Mouse (Mus musculus): ENCODE results near the gene Olfr1062.
A peak's percentile ranks its signal among the peaks of the same experiment; 100 is the strongest.
"Not testable (repeated sequence)": the region's sequence is repeated elsewhere in the genome, so short reads cannot be mapped to it uniquely, and the experiment has no call there.

The Olfr1062 gene

GRCm38 (mm10) chr2:86426649-86427048, at the start of gene Olfr1062:
Gene Olfr1062, minus strand, starts transcription at chr2:86426749.
- DNase-seq (ENCODE audit: extremely low read depth, insufficient read length, low spot score): not testable (repeated sequence)

- DNase-seq (ENCODE audit: extremely low read depth, insufficient read length, low spot score): peak; percentile 1
These were observed 38.0 kb upstream of the Olfr1062 start for GRCm38 (mm10) chr2:86464442-86465109.

GRCm38 (mm10) chr2:86460434-86460833, 33.9 kb upstream of the Olfr1062 start:
- DNase-seq (ENCODE audit: extremely low read depth, insufficient read length, low spot score): no peak

GRCm38 (mm10) chr2:86456169-86456568, 29.6 kb upstream of the Olfr1062 start, which contains the start of gene Olfr1066:
Gene Olfr1066, minus strand, starts transcription at chr2:86456269.
- DNase-seq (ENCODE audit: extremely low read depth, insufficient read length, low spot score): no peak

GRCm38 (mm10) chr2:86450491-86450890, 23.9 kb upstream of the Olfr1062 start, which contains the start of gene Olfr1065:
Gene Olfr1065, minus strand, starts transcription at chr2:86450591.
- not testable (repeated sequence) for DNase-seq (ENCODE audit: extremely low read depth, insufficient read length, low spot score)

- not testable (repeated sequence) for DNase-seq (ENCODE audit: extremely low read depth, insufficient read length, low spot score)
These were observed 15.6 kb upstream of the Olfr1062 start for GRCm38 (mm10) chr2:86442101-86442500.

- DNase-seq (ENCODE audit: extremely low read depth, insufficient read length, low spot score): not testable (repeated sequence)
These were observed 2.0 kb upstream of the Olfr1062 start for GRCm38 (mm10) chr2:86428511-86428910.

- DNase-seq (ENCODE audit: extremely low read depth, insufficient read length, low spot score): no peak
These were observed 12.6 kb downstream of the Olfr1062 start, which contains the start of gene Olfr1061 for GRCm38 (mm10) chr2:86413950-86414349. Gene Olfr1061, minus strand, starts transcription at chr2:86414050.

GRCm38 (mm10) chr2:86395114-86395513, 31.4 kb downstream of the Olfr1062 start:
- no peak for DNase-seq (ENCODE audit: extremely low read depth, insufficient read length, low spot score)

GRCm38 (mm10) chr2:86388461-86388860, 38.1 kb downstream of the Olfr1062 start, which contains the start of gene Olfr1058:
Gene Olfr1058, minus strand, starts transcription at chr2:86388561.
- not testable (repeated sequence) for DNase-seq (ENCODE audit: extremely low read depth, insufficient read length, low spot score)

- DNase-seq (ENCODE audit: extremely low read depth, insufficient read length, low spot score): no peak
These were observed 48.3 kb downstream of the Olfr1062 start, which contains the start of gene Olfr1057 for GRCm38 (mm10) chr2:86378293-86378692. Gene Olfr1057, minus strand, starts transcription at chr2:86378393.

Measured in 3134 (cell line).